Mouse (Mus musculus) megakaryocyte-erythroid progenitor cell, adult 5 weeks (primary cell): ENCODE measurements around the gene Ypel3. TPM values are rescaled to one million over a fixed set of nuclear protein-coding genes. Genes with fewer than 3 reads are reported as not detected.

ENCODE experiments used
- polyA plus RNA-seq: library from polyadenylated mRNA; stranded (reverse); fragments of >175 nt; gene quantifications from 2 replicates; pipeline ENCODE4 v1.2.3, GENCODE M21; 2012

Ypel3 gene
- polyA plus RNA-seq, result 159 and 169 TPM in 2 replicates

DNA sequence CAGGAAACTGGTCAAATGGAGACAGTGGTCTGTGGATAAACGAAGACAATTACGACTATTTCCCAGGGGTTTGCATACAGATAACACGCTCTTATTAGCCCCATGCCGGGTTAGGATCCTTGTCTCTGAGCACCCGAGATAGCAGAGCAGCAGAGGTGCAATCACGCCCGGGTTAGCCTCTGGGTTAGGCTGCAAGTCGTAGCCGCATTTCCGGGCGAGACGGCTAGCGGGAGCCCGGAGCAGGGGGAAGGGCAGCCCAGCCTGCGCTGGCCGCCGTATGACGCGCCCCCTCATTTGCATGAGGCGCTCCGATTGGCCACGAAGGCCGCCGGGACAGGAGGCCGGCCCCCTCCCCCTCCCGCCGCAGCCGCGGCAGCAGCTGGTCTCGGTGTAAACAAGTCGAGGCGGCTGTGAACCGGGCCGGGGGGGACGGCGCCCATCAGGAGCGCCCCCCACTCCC is at the start of gene Ypel3:
Gene Ypel3, plus strand, starts transcription at position 358 of the 460 bp plus-strand sequence.

DNA sequence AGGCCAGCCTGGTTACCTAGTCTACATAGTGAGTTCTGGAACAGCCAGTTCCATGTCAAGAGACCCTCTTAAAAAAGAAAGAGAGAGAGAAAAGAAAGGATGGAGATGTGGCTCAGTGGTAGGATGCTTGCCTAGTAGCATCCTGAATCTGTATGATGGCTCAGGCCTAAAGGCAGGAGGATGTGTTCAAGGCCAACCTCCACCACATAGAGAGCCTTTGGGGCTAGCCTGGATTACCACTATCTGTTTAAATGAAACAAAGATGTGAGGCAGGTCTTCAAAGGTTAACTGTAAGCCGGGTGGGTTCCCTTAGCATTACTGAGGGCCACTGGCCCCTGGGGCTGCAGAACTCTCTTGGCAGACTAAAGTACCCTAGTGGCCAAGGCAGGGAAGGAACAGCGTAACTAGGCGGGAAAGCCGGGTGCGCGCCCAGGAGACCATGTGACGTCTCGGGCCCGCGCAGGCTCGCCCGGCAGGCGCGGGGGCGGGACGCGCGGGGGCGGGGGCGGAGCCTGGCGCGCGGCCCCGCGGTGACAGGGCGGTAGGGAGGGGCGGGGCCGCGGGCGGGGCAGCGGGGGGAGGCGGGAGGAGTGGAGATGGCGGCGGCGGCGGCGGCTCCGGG is 17.6 kb upstream of the Ypel3 start, which contains the start of gene Mapk3:
Gene Mapk3, plus strand, starts transcription at position 552 of the 622 bp plus-strand sequence.

DNA sequence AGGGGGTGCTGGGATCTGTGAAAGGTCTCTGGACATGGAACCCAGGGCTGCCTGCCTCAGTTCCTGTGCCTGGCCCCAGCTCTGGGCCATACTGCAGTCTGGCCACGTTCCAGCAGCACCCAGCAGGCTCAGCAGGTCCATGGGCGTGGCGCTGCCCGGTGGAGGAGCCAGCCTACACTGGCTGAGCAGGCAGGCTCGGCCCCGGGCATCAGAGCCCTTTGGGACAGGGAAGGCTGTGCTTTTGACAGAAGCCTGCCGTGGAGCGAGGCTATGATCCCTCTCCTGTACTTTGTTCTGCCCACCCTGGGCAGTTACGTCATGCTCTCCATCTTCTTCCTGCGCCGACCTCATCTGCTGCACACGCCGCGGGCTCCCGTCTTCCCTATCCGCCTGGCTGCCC is 10.6 kb upstream of the Ypel3 start, which contains the start of gene Gdpd3:
Gene Gdpd3, plus strand, starts transcription at position 134 of the 400 bp plus-strand sequence.

DNA sequence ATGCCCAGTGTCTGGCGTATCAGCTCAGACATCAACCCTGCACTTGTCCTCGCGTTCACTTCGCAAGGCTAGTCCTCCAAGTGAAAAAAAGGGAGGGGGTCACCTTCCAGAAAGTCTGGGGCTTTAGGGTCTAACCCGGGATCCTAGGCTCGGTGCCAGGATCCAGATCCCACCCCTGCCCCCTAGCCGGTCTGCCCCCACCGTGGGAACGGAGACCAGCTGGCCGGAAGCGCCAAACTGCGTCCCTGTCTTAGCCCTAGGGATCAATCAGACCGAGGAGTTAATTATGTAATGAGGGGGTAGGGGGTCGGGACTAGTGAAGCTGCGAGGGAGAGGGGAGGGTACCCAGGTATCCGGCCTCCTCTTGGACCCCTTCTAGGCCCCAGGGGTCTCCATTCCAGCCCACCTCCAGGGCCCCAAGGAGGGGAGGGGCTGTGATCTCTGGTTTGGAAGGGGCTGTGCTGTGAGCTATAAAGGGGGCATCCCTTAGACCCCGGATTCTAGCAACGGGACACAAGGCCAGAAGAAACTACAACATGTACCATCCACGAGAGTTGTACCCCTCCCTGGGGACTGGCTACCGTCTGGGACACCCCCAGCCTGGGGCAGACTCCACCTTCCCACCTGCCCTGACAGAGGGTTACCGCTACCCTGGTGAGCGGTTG is 4.3 kb downstream of the Ypel3 start, which contains the start of gene Tbx6:
Gene Tbx6, plus strand, starts transcription at position 513 of the 665 bp plus-strand sequence.

DNA sequence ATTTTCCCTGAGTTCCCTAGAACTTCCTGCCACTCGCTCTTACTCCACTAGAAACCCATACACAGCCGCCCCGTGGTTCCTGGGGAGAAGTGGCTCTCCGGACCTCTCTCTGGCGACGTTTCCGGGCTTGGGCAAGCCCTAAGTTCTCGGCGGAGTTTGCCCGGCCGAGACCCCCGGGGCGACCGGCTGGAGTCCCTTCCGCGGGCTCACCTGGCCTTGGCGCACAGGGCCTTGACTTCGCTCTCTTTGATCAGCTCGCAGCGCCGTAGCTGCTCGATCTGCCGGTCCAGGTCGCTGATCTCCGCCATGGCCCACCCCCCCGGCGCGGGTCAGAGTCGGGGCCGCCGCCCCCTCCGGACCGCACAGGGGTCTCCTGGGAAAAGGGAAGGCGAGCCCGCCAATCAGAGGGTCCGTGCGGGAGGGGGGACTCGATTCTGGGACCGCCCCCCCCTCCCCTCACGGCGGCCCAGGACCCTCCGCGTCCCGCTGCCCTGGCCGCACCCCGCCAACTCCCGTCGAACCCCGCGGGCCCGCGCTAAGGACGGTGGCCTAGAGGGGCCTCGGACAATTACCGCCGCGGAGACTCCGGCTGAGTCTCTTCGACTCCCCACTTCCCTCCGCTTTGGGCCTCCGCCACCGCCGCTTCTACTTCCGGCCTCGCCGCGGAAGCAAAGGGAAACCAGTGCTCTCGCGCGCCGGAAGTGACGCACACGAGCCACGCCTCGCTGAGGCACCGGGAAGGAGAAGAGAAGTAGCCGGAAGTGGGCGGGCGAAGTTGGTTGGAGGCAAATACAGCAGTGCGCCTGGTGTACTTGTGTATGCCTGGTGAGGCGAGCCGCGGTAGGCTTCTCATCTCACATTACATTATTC is 15.3 kb downstream of the Ypel3 start, which contains the start of gene Ppp4c:
Gene Ppp4c, minus strand, starts transcription at position 646 of the 870 bp plus-strand sequence.

DNA sequence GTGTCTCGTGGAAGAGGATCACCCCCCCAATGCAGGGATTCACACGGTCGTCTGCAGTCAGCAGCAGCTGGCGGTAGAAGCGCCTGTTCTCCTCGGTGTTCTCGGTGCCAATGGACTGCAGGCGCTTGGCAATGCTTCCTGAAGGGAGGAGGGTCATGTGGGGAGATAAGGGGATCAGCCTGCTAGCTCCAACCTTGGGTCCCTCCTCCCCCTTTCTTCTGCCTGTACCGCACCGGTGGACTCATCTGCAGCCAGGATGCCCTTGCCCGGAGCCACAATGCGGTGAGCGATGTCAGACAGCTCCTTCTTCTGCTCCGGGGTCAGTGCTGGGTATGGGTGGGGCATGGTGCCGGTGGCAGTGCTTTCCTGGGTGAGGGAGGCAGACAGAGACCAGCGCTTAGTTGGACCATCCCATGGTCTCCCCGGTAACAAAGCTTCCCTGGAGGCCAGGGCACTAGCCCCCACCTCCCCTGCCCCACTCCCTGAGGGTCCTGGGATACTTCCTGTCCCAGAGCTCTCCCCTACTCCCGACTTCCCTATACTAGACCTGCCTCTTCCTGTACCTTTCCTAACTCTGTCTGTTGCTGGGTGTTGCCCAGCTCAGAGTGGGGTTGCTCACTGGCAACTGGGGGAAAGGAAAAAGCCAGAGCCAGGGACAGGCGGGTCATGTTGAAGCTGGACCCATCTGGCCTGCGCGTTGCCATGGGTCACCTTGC is 20.8 kb downstream of the Ypel3 start, which contains the start of gene Fam57b:
Gene Fam57b, plus strand, starts transcription at position 258 of the 716 bp plus-strand sequence.

Other genes with a start within 250 kb of the Ypel3 start
- gene Eif3c, start 210.5 kb upstream of the Ypel3 start, polyA plus RNA-seq, result 74.2 and 91.5 TPM in 2 replicates
- gene Apobr, start 192.0 kb upstream of the Ypel3 start, polyA plus RNA-seq, result 22.0 and 22.6 TPM in 2 replicates
- 20.1 and 24.7 TPM in 2 replicates for gene Cln3, start 191.1 kb upstream of the Ypel3 start, polyA plus RNA-seq
- 0.52 and 1.4 TPM in 2 replicates for gene Il27, start 182.0 kb upstream of the Ypel3 start, polyA plus RNA-seq
- 3.6 and 5.1 TPM in 2 replicates for gene Nupr1, start 146.1 kb upstream of the Ypel3 start, polyA plus RNA-seq
- 88.3 and 96.1 TPM in 2 replicates for gene Sgf29, start 127.6 kb upstream of the Ypel3 start, polyA plus RNA-seq
- 0.28 and 0.36 TPM in 2 replicates for gene Sult1a1, start 100.5 kb upstream of the Ypel3 start, polyA plus RNA-seq
- 283 and 326 TPM in 2 replicates for gene Bola2, start 81.6 kb upstream of the Ypel3 start, polyA plus RNA-seq
- gene Slx1b, start 81.2 kb upstream of the Ypel3 start, polyA plus RNA-seq, result 9.5 and 9.6 TPM in 2 replicates
- 681 and 813 TPM in 2 replicates for gene Coro1a, start 69.2 kb upstream of the Ypel3 start, polyA plus RNA-seq
- 113 and 144 TPM in 2 replicates for gene Mapk3, start 17.4 kb upstream of the Ypel3 start, polyA plus RNA-seq
- gene Gdpd3, start 10.6 kb upstream of the Ypel3 start, polyA plus RNA-seq, result 5.5 and 8.6 TPM in 2 replicates
- gene Tbx6, start 4.5 kb downstream of the Ypel3 start, polyA plus RNA-seq, result 1.5 and 2.0 TPM in 2 replicates
- 163 and 164 TPM in 2 replicates for gene Ppp4c, start 15.5 kb downstream of the Ypel3 start, polyA plus RNA-seq
- 0.24 and 0.80 TPM in 2 replicates for gene Fam57b, start 20.7 kb downstream of the Ypel3 start, polyA plus RNA-seq
- not detected in 2 replicates for gene 4930451I11Rik, start 54.7 kb downstream of the Ypel3 start, polyA plus RNA-seq
- 0.03 TPM in 1 of 2 replicates, not detected in the other for gene Doc2a, start 70.5 kb downstream of the Ypel3 start, polyA plus RNA-seq
- gene Hirip3, start 85.0 kb downstream of the Ypel3 start, polyA plus RNA-seq, result 162 and 272 TPM in 2 replicates
- 655 and 810 TPM in 2 replicates for gene Ino80e, start 85.4 kb downstream of the Ypel3 start, polyA plus RNA-seq
- gene Taok2, start 107.7 kb downstream of the Ypel3 start, polyA plus RNA-seq, result 176 and 182 TPM in 2 replicates
- 46.0 and 48.8 TPM in 2 replicates for gene Tmem219, start 146.0 kb downstream of the Ypel3 start, polyA plus RNA-seq
- 24.7 and 27.7 TPM in 2 replicates for gene Kctd13, start 151.9 kb downstream of the Ypel3 start, polyA plus RNA-seq
- 0.35 TPM in 1 of 2 replicates, not detected in the other for gene Asphd1, start 172.6 kb downstream of the Ypel3 start, polyA plus RNA-seq
- 1.5 and 2.1 TPM in 2 replicates for gene Sez6l2, start 173.6 kb downstream of the Ypel3 start, polyA plus RNA-seq
- gene Cdipt, start 199.0 kb downstream of the Ypel3 start, polyA plus RNA-seq, result 127 and 143 TPM in 2 replicates
- gene Cdiptos, start 199.1 kb downstream of the Ypel3 start, polyA plus RNA-seq, result 0.74 and 0.75 TPM in 2 replicates
- gene Mvp, start 237.7 kb downstream of the Ypel3 start, polyA plus RNA-seq, result 25.1 and 28.0 TPM in 2 replicates
- gene Pagr1b, start 239.5 kb downstream of the Ypel3 start, polyA plus RNA-seq, result 9.4 TPM in 1 of 2 replicates, not detected in the other
- 67.0 and 68.3 TPM in 2 replicates for gene Pagr1a, start 240.4 kb downstream of the Ypel3 start, polyA plus RNA-seq
- 146 and 149 TPM in 2 replicates for gene Gm42742, start 244.1 kb downstream of the Ypel3 start, polyA plus RNA-seq
- 0.61 and 0.66 TPM in 2 replicates for gene Prrt2, start 244.3 kb downstream of the Ypel3 start, polyA plus RNA-seq